Mouse (Mus musculus) hindbrain, embryonic 13.5 days (tissue): ENCODE measurements at regions not wholly inside any gene's neighbourhood (a gene's known extent, or its start where the extent isn't known, plus 50 kb on each side); places are given as distances from the start of the nearest gene placed in this dataset.

Source experiments
- ATAC-seq: fragments of 200-750 bp; cut with Nextera tagmentation; 2 replicates; pipeline ENCODE4 v1.8.0; 2017; ENCODE audit warnings: moderate TSS enrichment; ENCODE audit not compliant: low FRiP score
- H3K27ac ChIP-seq: fragments of 300-500 bp; sonication (generic); 2 replicates; pipeline ENCODE4 v1.5.1; 2015; ENCODE audit warnings: inconsistent platforms, mild to moderate bottlenecking, moderate library complexity
- H3K27me3 ChIP-seq: fragments of 300-500 bp; sonication (generic); 2 replicates; pipeline ENCODE4 v1.6.1; 2015; ENCODE audit warnings: mild to moderate bottlenecking, inconsistent platforms
- H3K36me3 ChIP-seq: fragments of 300-500 bp; sonication (generic); 2 replicates; pipeline ENCODE4 v1.6.1; 2015; ENCODE audit warnings: mild to moderate bottlenecking, inconsistent platforms
- H3K4me1 ChIP-seq: fragments of 300-500 bp; sonication (generic); replicated peaks from 2 replicates; pipeline ENCODE4 v1.6.1; 2015; ENCODE audit warnings: inconsistent platforms
- H3K4me2 ChIP-seq: fragments of 300-500 bp; sonication (generic); 2 replicates; pipeline ENCODE4 v1.6.1; 2015; ENCODE audit warnings: inconsistent platforms, mild to moderate bottlenecking, moderate library complexity
- H3K4me3 ChIP-seq: fragments of 300-500 bp; sonication (generic); 2 replicates; pipeline ENCODE4 v1.5.1; 2015; ENCODE audit warnings: mild to moderate bottlenecking, inconsistent platforms
- H3K9ac ChIP-seq: fragments of 300-500 bp; sonication (generic); 2 replicates; pipeline ENCODE4 v1.6.1; 2015; ENCODE audit warnings: mild to moderate bottlenecking, inconsistent platforms
- H3K9me3 ChIP-seq: fragments of 300-500 bp; sonication (generic); 2 replicates; pipeline ENCODE4 v1.6.1; 2016; ENCODE audit warnings: inconsistent platforms
- WGBS: fragments of 180-500 bp; shearing (Covaris S2); methylation state at CpG from one replicate; pipeline ENCODE4 v1.1.7; 2015; 5-methylcytosine and 5-hydroxymethylcytosine counted together

DNA sequence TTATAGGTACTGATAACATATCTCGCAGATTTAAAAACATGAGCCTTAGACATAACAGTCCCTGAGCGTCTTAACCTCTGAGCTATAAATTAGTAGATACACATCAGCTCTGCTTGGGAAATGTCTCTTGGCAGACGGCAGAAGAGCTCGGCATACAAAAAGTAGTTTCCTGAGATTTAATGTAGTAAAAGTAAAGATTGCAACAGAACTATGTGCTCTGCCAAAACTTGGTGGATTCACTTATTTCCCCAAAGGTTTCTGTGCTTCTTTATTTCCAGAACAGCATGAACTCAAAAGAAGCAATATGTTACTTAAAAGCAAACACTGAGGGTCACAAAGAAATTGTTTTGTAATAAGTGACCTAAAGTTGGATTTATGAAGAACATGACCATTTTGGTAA is 177.3 kb downstream of the Atp6ap1l start:
- no peak overlapping the region for H3K4me3 ChIP-seq
- H3K9me3 ChIP-seq = no peaks in the 10 kb centered on the region
- peaks cover 12% of the 10 kb centered on the region for H3K4me1 ChIP-seq
- ATAC-seq = no peak
- H3K36me3 ChIP-seq = no peaks in the 10 kb centered on the region
- 86% methylated on average over 4 of the region's 4 CpGs for WGBS
- no peaks in the 10 kb centered on the region for H3K27me3 ChIP-seq
- H3K9ac ChIP-seq = no peak overlapping the region
- H3K4me2 ChIP-seq = no peak overlapping the region
- H3K27ac ChIP-seq = no peak overlapping the region

GRCm38 (mm10) chr13:90725053-90725827 is 179.9 kb downstream of the Atp6ap1l start:
- peaks cover 14% of the 10 kb centered on the region for H3K4me1 ChIP-seq
- 90% methylated on average over 10 of the region's 10 CpGs for WGBS
- no peak for ATAC-seq
- no peak overlapping the region for H3K27ac ChIP-seq
- no peak overlapping the region for H3K4me2 ChIP-seq
- no peak overlapping the region for H3K9ac ChIP-seq
- H3K36me3 ChIP-seq = no peaks in the 10 kb centered on the region
- no peaks in the 10 kb centered on the region for H3K27me3 ChIP-seq
- no peaks in the 10 kb centered on the region for H3K9me3 ChIP-seq
- H3K4me3 ChIP-seq = no peak overlapping the region

DNA sequence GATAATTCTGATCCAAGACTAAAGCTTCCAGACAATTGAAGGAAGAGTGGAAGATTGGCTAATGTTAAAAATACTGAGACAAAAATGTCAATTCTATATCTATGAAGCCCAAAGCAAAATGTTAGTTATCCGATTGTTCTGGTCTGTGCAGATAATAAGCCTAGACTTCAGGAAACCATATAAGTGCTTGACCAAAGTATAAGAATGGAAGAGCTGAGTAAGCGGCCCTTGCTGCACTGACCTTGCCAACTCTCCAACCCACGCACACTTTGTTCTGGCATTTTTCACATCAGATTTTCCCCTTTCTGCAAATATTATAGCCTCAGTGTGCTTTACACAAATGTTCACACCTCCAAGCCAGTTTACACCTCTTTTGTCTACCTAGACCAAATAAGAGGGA is 180.6 kb downstream of the Atp6ap1l start:
- no peak for ATAC-seq
- H3K9me3 ChIP-seq = no peaks in the 10 kb centered on the region
- WGBS = 95% methylated on average over 3 of the region's 3 CpGs

GRCm38 (mm10) chr13:90723533-90723898 is 181.6 kb downstream of the Atp6ap1l start:
- no peak overlapping the region for H3K27ac ChIP-seq
- 40% methylated on average over 3 of the region's 3 CpGs for WGBS

More for the DNA sequence above, 180.6 kb downstream of the Atp6ap1l start:
- Histone ChIP-seq H3K9ac (no peak overlapping the region), H3K4me1 (peaks cover 14% of the 10 kb centered on the region), H3K4me3 (no peak overlapping the region), H3K27ac (no peak overlapping the region), H3K27me3 (no peaks in the 10 kb centered on the region), H3K36me3 (no peaks in the 10 kb centered on the region), H3K4me2 (no peak overlapping the region)

DNA sequence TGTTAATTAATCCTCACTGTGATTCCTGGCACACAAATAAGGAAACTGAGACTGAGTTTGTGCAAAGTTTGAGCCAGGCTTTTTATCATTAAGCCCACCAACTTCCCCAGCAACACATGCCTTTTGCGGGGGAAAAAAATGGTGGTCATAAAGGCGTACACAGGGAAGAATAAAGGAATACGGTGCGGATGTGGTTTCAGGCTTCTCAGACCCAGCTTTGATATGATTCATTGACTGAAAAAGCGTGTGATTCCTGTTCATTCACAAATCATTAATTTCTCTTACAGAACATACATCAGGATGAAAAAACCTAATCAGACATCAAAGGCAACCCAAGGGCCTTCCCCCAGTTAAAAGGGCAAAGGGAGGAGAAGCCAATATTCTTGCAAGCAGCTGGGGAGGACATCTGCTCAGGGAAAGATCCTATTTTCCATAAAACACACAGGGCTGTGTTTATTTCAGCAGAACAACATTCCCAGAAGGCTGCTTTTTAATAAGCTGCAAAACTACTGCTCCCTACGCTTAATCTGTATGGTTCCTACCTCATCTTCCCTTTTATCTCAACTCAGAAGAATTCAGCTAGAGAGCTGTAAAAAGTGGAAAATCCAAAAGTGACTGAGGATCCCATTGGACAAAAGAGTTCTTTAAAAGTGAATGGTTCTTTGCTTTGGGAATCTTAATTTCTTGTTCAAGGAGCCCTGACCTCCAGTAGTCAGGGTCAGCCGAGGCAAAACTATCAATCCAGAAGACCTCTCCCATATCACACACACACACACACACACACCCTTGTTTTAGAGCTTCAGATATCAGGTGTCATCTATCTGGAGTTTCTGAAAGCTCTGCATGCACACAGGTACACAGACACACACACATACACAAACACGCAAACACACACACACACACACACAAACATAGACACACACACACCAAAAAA is 182.3 kb downstream of the Atp6ap1l start:
- H3K9ac ChIP-seq = no peak overlapping the region
- 63% methylated on average over 8 of the region's 8 CpGs for WGBS
- no peaks in the 10 kb centered on the region for H3K9me3 ChIP-seq
- no peak overlapping the region for H3K4me3 ChIP-seq
- ATAC-seq = no peak
- H3K27me3 ChIP-seq = no peaks in the 10 kb centered on the region
- H3K4me1 ChIP-seq = peaks cover 14% of the 10 kb centered on the region
- no peak overlapping the region for H3K4me2 ChIP-seq
- no peaks in the 10 kb centered on the region for H3K36me3 ChIP-seq
- H3K27ac ChIP-seq = no peak overlapping the region

More at GRCm38 (mm10) chr13:90723533-90723898, 181.6 kb downstream of the Atp6ap1l start:
- H3K9me3 ChIP-seq = no peaks in the 10 kb centered on the region
- H3K4me3 ChIP-seq = no peak overlapping the region
- H3K9ac ChIP-seq = no peak overlapping the region
- no peak overlapping the region for H3K4me2 ChIP-seq
- ATAC-seq = no peak; the same call in 1 of the 2 replicates
- H3K4me1 ChIP-seq = peaks cover 14% of the 10 kb centered on the region
- H3K36me3 ChIP-seq = no peaks in the 10 kb centered on the region
- H3K27me3 ChIP-seq = no peaks in the 10 kb centered on the region

DNA sequence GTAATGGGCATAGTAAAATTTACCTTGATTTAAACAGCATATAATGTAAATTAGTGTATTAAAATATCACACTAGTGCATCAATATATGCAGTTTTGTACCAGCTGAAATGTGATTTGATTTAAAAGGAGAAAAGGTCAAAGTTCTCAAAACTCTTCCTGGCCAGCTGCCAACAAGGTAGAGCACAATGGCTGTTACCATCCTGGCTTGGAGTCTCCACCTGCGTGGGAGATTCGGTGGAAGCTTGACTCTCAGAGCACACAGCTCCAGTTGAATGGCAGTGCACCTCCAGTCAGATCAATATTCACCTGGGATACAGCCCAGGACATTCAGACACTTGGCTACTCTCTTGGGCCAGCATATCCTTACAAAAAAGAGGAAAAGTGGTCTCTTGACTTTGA is 220.8 kb downstream of the Atp6ap1l start:
- no peak overlapping the region for H3K4me2 ChIP-seq
- H3K36me3 ChIP-seq = no peaks in the 10 kb centered on the region
- H3K9ac ChIP-seq = no peak overlapping the region
- no peaks in the 10 kb centered on the region for H3K27me3 ChIP-seq
- no peaks in the 10 kb centered on the region for H3K4me1 ChIP-seq
- H3K27ac ChIP-seq = no peak overlapping the region
- 90% methylated on average over 2 of the region's 2 CpGs for WGBS
- no peak overlapping the region for H3K4me3 ChIP-seq
- H3K9me3 ChIP-seq = no peaks in the 10 kb centered on the region
- no peak for ATAC-seq

GRCm38 (mm10) chr13:90679162-90680010 is 225.8 kb downstream of the Atp6ap1l start:
- H3K4me3 ChIP-seq = no peak overlapping the region
- no peak overlapping the region for H3K4me2 ChIP-seq
- H3K9me3 ChIP-seq = no peaks in the 10 kb centered on the region
- no peak overlapping the region for H3K27ac ChIP-seq
- no peak overlapping the region for H3K9ac ChIP-seq
- no peaks in the 10 kb centered on the region for H3K27me3 ChIP-seq
- no peaks in the 10 kb centered on the region for H3K4me1 ChIP-seq
- ATAC-seq = no peak
- 68% methylated on average over 8 of the region's 8 CpGs for WGBS
- no peaks in the 10 kb centered on the region for H3K36me3 ChIP-seq

DNA sequence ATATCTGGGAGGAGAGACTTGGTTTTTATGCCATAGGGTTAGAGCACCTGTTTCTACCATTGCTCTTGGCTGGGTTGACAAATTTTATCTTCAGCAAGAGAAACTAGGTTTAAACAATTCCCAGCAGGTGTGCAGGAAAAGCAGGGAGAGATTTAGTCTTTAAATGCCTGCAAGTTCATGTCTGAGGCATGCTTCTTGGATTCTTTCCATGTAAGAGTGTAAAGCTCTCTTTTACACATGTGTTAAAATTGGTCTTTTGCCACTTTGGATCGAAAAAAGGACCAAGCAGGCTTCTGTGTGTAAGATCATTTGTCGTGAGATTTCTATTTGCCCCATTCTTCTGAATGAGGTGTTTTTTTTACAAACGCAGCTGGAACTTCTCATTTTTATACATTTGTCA is 231.3 kb downstream of the Atp6ap1l start:
- Histone ChIP-seq H3K27me3 (no peaks in the 10 kb centered on the region), H3K36me3 (no peaks in the 10 kb centered on the region), H3K9ac (no peak overlapping the region), H3K4me1 (no peaks in the 10 kb centered on the region), H3K27ac (no peak overlapping the region), H3K4me3 (no peak overlapping the region), H3K4me2 (no peak overlapping the region), H3K9me3 (no peaks in the 10 kb centered on the region)
- ATAC-seq = no peak
- 84% methylated on average over 3 of the region's 3 CpGs for WGBS

GRCm38 (mm10) chr13:90673079-90673478 is 232.1 kb downstream of the Atp6ap1l start:
- Histone ChIP-seq H3K9ac (no peak overlapping the region), H3K9me3 (no peaks in the 10 kb centered on the region), H3K27ac (no peak overlapping the region), H3K4me3 (no peak overlapping the region), H3K27me3 (no peaks in the 10 kb centered on the region), H3K36me3 (no peaks in the 10 kb centered on the region), H3K4me2 (no peak overlapping the region), H3K4me1 (no peaks in the 10 kb centered on the region)
- 89% methylated on average over 1 of the region's 1 CpGs for WGBS
- no peak for ATAC-seq

DNA sequence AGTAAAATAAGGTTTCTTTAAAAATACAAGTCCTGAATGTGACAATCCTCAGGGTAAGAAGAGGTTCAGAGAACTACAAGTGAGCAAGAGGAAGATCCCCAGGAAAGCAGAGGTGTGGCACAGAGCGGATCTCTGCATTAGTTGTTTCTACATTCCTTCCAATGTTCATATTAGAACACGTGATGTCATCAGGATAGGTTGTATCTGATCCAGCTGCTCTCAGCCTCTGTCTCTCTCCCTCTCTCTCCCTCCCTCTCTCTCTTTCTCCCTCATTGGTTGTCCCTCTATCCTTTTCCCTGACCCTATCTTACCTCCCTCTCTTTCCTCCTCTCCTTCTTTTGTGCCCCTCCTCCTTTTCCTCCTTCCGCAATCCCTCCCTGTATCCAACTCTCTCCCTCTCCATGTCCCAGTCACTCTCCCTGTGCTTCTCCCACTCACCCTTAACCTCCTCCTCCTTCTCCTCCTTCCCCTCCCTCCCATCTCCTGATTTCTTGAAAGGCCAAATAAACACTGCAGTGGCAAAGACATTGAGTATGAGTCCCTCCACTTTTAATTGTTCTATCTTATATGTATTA is 243.5 kb downstream of the Atp6ap1l start:
- Histone ChIP-seq H3K4me2 (no peak overlapping the region), H3K9ac (no peak overlapping the region), H3K9me3 (no peaks in the 10 kb centered on the region), H3K4me1 (peaks cover 4% of the 10 kb centered on the region), H3K27me3 (no peaks in the 10 kb centered on the region), H3K36me3 (no peaks in the 10 kb centered on the region), H3K27ac (no peak overlapping the region), H3K4me3 (no peak overlapping the region)
- 71% methylated on average over 3 of the region's 3 CpGs for WGBS
- ATAC-seq = no peak

DNA sequence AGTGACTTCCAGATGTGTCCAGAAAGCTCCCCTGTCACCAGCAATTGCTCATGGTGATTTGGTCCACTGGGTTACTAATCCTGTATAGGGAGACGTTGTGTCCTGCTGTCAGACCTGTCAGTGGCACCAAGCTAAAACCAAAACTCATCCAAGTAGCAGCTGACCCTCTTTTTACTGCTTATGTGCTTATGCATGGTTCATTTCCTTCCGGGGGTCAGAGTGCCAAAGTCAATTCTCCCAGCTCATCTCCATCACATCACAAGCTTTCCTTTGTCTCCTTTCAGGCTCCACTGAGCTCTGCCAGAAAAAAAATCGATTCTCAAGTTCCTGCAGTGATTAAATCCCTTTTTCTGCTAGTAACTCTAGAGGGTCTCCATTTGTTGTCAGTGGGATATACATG is 244.2 kb downstream of the Atp6ap1l start:
- H3K9ac ChIP-seq = no peak overlapping the region
- no peaks in the 10 kb centered on the region for H3K27me3 ChIP-seq
- no peak overlapping the region for H3K4me3 ChIP-seq
- no peak for ATAC-seq
- 5% methylated on average over 3 of the region's 3 CpGs for WGBS
- H3K36me3 ChIP-seq = no peaks in the 10 kb centered on the region
- H3K27ac ChIP-seq = no peak overlapping the region
- peaks cover 4% of the 10 kb centered on the region for H3K4me1 ChIP-seq
- H3K4me2 ChIP-seq = no peak overlapping the region
- H3K9me3 ChIP-seq = no peaks in the 10 kb centered on the region

GRCm38 (mm10) chr13:90659087-90659486 is 246.1 kb downstream of the Atp6ap1l start:
- Histone ChIP-seq H3K36me3 (no peaks in the 10 kb centered on the region), H3K4me2 (no peak overlapping the region), H3K9me3 (no peaks in the 10 kb centered on the region), H3K27ac (no peak overlapping the region), H3K27me3 (no peaks in the 10 kb centered on the region), H3K4me1 (peaks cover 4% of the 10 kb centered on the region), H3K9ac (no peak overlapping the region), H3K4me3 (no peak overlapping the region)
- ATAC-seq = no peak
- 72% methylated on average over 5 of the region's 5 CpGs for WGBS
